Mouse (Mus musculus): ENCODE data around the gene Plxna1.
A peak's percentile ranks its signal among the peaks of the same experiment; 100 is the strongest.

Gene Plxna1

GRCm38 (mm10) chr6:89327746-89328491, 34.5 kb downstream of the Plxna1 start:
- no peak for DNase-seq

- DNase-seq: no peak
Measured at GRCm38 (mm10) chr6:89324842-89325241, 37.6 kb downstream of the Plxna1 start.

- DNase-seq: no peak
Measured at GRCm38 (mm10) chr6:89315263-89315662, 47.2 kb downstream of the Plxna1 start.

- no peak for DNase-seq
Measured at GRCm38 (mm10) chr6:89311518-89311917, 50.9 kb downstream of the Plxna1 start.

- no peak for DNase-seq
Measured at GRCm38 (mm10) chr6:89310236-89310635, 52.2 kb downstream of the Plxna1 start.

GRCm38 (mm10) chr6:89308213-89308973, 54.0 kb downstream of the Plxna1 start:
- no peak for DNase-seq

GRCm38 (mm10) chr6:89304375-89305058, 57.9 kb downstream of the Plxna1 start:
- no peak for DNase-seq

GRCm38 (mm10) chr6:89299818-89300217, 62.6 kb downstream of the Plxna1 start:
- DNase-seq: no peak

- peak; percentile 71 to 76 for DNase-seq
Measured at GRCm38 (mm10) chr6:89296909-89297695, 65.3 kb downstream of the Plxna1 start.

GRCm38 (mm10) chr6:89296001-89296709, 66.3 kb downstream of the Plxna1 start:
- no peak for DNase-seq

GRCm38 (mm10) chr6:89294621-89295020, 67.8 kb downstream of the Plxna1 start:
- DNase-seq: no peak

- no peak for DNase-seq
Measured at GRCm38 (mm10) chr6:89291494-89291893, 70.9 kb downstream of the Plxna1 start.

GRCm38 (mm10) chr6:89288156-89288555, 74.3 kb downstream of the Plxna1 start:
- DNase-seq: no peak

- peak in 1 of 2 experiments; percentile 15 for DNase-seq
Measured at GRCm38 (mm10) chr6:89286700-89287428, 75.6 kb downstream of the Plxna1 start.

- DNase-seq: no peak
Measured at GRCm38 (mm10) chr6:89286286-89286655, 76.1 kb downstream of the Plxna1 start.

- DNase-seq: no peak
Measured at GRCm38 (mm10) chr6:89285561-89286285, 76.7 kb downstream of the Plxna1 start.

GRCm38 (mm10) chr6:89285116-89285515, 77.3 kb downstream of the Plxna1 start:
- no peak for DNase-seq

GRCm38 (mm10) chr6:89283095-89283494, 79.3 kb downstream of the Plxna1 start:
- DNase-seq: no peak

- DNase-seq: no peak
Measured at GRCm38 (mm10) chr6:89282626-89283025, 79.8 kb downstream of the Plxna1 start.

GRCm38 (mm10) chr6:89281492-89282332, 80.7 kb downstream of the Plxna1 start:
- no peak for DNase-seq

Measured in kidney, postnatal 36 days (tissue).